17 mouse cellular contexts compared by ENCODE assay signal in the genomic region with DNA sequence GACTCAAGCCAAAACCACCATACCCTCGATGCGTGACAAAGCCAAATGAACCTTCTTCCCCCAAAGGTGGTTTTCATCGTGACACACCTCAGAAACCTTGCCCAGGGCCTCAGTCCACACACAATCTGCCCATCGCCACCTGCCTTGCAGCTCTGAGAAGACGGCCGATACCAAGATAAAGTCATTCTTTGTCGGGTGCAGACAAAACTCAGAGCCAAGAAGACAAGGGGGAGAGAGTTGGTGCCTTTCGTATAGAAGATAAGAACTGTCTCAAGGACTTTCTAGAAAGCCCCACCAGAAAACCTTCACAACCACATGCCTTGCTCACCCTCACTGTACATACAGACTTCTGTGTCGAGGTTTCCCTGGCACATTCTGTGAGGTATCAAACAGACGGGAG.
"Had no signal": no experiment of that assay in that cellular context is flagged by ENCODE, and none has a peak within 500 bp of the region (broad histone marks: within the 10 kb centered on the region; RNA-seq: fewer than 3 reads in every experiment).

No protein-coding gene starts in this region.

- H3K27me3 ChIP-seq: intestine, embryonic 15.5 days; midbrain, embryonic 13.5 days; neural tube, embryonic 12.5 days had no signal

- ATAC-seq: hindbrain, postnatal 0 days; intestine, embryonic 15.5 days; midbrain, embryonic 13.5 days had no signal

- DNase-seq: kidney, adult 18-20 months; kidney, postnatal 10 days; lung, embryonic 14.5 days; lung, postnatal 10 days; lung, postnatal 4 days; retina, postnatal 1 day; right cerebral cortex, postnatal 4 days; spleen, adult 18-20 months; thymus, adult 18-20 months; thymus, postnatal 14 days had no signal

- H3K27ac ChIP-seq: hindbrain, postnatal 0 days; intestine, embryonic 15.5 days; left cerebral cortex, adult 2 months; limb, embryonic 10.5 days; midbrain, embryonic 13.5 days; neural tube, embryonic 12.5 days had no signal

- H3K4me2 ChIP-seq: intestine, embryonic 15.5 days; lung, embryonic 14.5 days; midbrain, embryonic 13.5 days; neural tube, embryonic 12.5 days had no signal

- H3K9me3 ChIP-seq: intestine, embryonic 15.5 days; limb, embryonic 10.5 days; midbrain, embryonic 13.5 days; neural tube, embryonic 12.5 days had no signal

- H3K4me3 ChIP-seq: intestine, embryonic 15.5 days; left cerebral cortex, adult 2 months; limb, embryonic 10.5 days; midbrain, embryonic 13.5 days; myocyte; neural tube, embryonic 12.5 days had no signal

- H3K9ac ChIP-seq: intestine, embryonic 15.5 days; lung, embryonic 14.5 days; midbrain, embryonic 13.5 days; neural tube, embryonic 12.5 days had no signal

- H3K4me1 ChIP-seq: intestine, embryonic 15.5 days; midbrain, embryonic 13.5 days; neural tube, embryonic 12.5 days had no signal

- H3K36me3 ChIP-seq: intestine, embryonic 15.5 days; limb, embryonic 10.5 days; midbrain, embryonic 13.5 days; neural tube, embryonic 12.5 days had no signal
